Mouse (Mus musculus) lung, postnatal 0 days (tissue): Measurements from ENCODE around the gene Ablim2. TPM values are rescaled to one million over a fixed set of nuclear protein-coding genes. Genes with fewer than 3 reads are reported as not detected.
A peak's percentile ranks its signal among the peaks of the same experiment; 100 is the strongest.

Experiments used
- ATAC-seq: fragments of 200-750 bp; cut with Nextera tagmentation; 2 replicates; pipeline ENCODE4 v1.8.0; 2017; ENCODE audit warnings: moderate library complexity
- DNase-seq: peaks from one replicate; pipeline ENCODE4 v3.0.0-alpha.2; 2016; ENCODE audit warnings: low spot score
- H3K27ac ChIP-seq: fragments of 300-500 bp; sonication (generic); 2 replicates; pipeline ENCODE4 v1.5.1; 2014; ENCODE audit warnings: antibody characterized with exemption, mild to moderate bottlenecking, low read length, mixed read lengths
- H3K27me3 ChIP-seq: fragments of 300-500 bp; sonication (generic); replicated peaks from 2 replicates; pipeline ENCODE4 v1.6.1; 2014; ENCODE audit warnings: low read length, mixed read lengths; ENCODE audit not compliant: insufficient read depth
- H3K36me3 ChIP-seq: fragments of 300-500 bp; sonication (generic); 2 replicates; pipeline ENCODE4 v1.6.1; 2014; ENCODE audit warnings: low read length, mixed read lengths; ENCODE audit not compliant: insufficient read depth
- H3K4me1 ChIP-seq: fragments of 300-500 bp; sonication (generic); 2 replicates; pipeline ENCODE4 v1.6.1; 2014; ENCODE audit warnings: antibody characterized with exemption, low read depth, low read length, mixed read lengths; ENCODE audit not compliant: insufficient read depth
- H3K4me2 ChIP-seq: fragments of 300-500 bp; sonication (generic); replicated peaks from 2 replicates; pipeline ENCODE4 v1.6.1; 2014; ENCODE audit warnings: low read depth, mild to moderate bottlenecking, low read length, moderate library complexity, mixed read lengths
- H3K4me3 ChIP-seq: fragments of 300-500 bp; sonication (generic); 2 replicates; pipeline ENCODE4 v1.5.1; 2014; ENCODE audit warnings: low read depth, low read length
- H3K9ac ChIP-seq: fragments of 300-500 bp; sonication (generic); replicated peaks from 2 replicates; pipeline ENCODE4 v1.6.1; 2014; ENCODE audit warnings: low read depth, mild to moderate bottlenecking
- H3K9me3 ChIP-seq: fragments of 300-500 bp; sonication (generic); 2 replicates; pipeline ENCODE4 v1.6.1; 2016; ENCODE audit warnings: low read length, mixed read lengths
- CTCF ChIP-seq: IDR thresholded peaks from 2 replicates; pipeline ENCODE4 v1.5.1; 2016; ENCODE audit warnings: antibody characterized with exemption, mild to moderate bottlenecking
- EP300 ChIP-seq: IDR thresholded peaks from 2 replicates; pipeline ENCODE4 v1.6.1; 2016; ENCODE audit warnings: antibody characterized with exemption, mild to moderate bottlenecking, control low read depth
- WGBS: fragments of 180-500 bp; shearing (Covaris S2); extraction: QIAGEN DNeasy Blood & Tissue Kit; methylation state at CpG from one replicate; pipeline ENCODE4 v1.1.7; 2014; 5-methylcytosine and 5-hydroxymethylcytosine counted together
- polyA plus RNA-seq: library from polyadenylated mRNA; unstranded; fragments of >200 nt; fragmentation: Nextera tagmentation; extraction: Ambion mirVana; gene quantifications from 2 replicates; pipeline ENCODE4 v1.2.1, GENCODE M21; 2015

Gene Ablim2
- polyA plus RNA-seq, 1 experiment from 2014 or later: 0.74 TPM

DNA sequence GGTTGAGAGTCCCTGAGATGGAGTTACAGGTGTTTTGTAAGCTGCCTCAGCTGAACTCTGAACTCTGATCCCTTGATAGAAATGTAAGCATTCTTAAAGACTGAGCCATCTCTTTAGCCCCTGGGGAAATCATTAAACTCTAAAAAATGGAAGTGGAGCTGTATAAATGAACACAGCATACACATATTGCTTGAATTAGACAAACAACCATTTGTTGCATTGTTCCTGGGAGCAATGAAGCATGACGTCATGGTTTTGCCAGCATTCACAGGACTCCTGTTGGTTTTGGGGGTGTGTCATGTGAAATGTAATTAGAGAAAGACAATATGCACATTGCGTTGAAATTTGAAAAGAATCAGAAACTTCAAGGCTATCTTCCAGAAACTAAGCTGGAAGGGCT is 132.0 kb downstream of the Ablim2 start:
- no peak overlapping the region for H3K9ac ChIP-seq
- 64% methylated on average over 2 of the region's 2 CpGs for WGBS
- H3K4me2 ChIP-seq: no peak overlapping the region
- H3K27ac ChIP-seq: no peak overlapping the region
- no peak for DNase-seq
- H3K36me3 ChIP-seq: no peaks in the 10 kb centered on the region
- no peak for TF ChIP-seq EP300
- no peak for TF ChIP-seq CTCF
- ATAC-seq: no peak
- H3K27me3 ChIP-seq: no peaks in the 10 kb centered on the region
- no peaks in the 10 kb centered on the region for H3K9me3 ChIP-seq
- peaks cover 5% of the 10 kb centered on the region; the same call in 1 of the 2 replicates for H3K4me1 ChIP-seq
- H3K4me3 ChIP-seq: no peak overlapping the region

DNA sequence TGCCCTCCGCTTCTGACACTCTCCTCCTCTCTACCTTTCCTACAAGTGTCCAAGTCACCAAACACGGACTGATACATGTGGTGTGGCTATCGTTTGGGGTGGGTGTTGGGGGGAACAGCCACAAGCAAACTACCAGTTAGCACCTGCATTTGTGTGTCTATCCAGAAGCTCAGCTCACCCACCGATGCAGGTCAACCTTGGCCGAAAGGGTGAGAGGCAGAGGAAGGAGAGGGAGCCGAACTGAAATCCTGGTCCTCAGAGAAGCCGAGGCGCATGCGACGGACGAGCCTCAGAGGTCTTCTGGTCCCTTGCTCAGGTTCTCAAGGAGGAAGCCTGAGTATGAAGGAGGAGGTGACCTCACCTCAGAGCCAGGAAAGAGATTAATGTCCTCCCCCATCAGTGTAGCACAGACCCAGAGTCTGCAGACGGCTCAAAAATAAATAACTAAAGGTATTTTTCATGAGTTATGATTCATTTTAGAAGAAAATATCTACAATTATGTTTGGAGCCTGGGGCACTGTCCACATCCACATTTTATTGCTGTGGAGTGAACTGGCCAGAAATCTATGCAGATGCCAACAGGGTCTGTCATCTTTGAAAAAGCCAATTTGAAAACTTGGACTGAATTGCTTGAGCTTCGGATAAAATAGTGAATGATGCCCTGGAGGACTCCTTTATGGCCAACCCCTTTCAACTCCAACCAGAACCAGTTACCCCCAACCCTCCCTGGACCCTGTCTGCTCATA is 133.5 kb downstream of the Ablim2 start:
- no peaks in the 10 kb centered on the region for H3K36me3 ChIP-seq
- H3K9ac ChIP-seq: no peak overlapping the region
- TF ChIP-seq CTCF (no peak), EP300 (no peak)
- DNase-seq (no peak), ATAC-seq (no peak)
- 86% methylated on average over 13 of the region's 13 CpGs for WGBS
- H3K4me3 ChIP-seq: no peak overlapping the region
- no peak overlapping the region for H3K4me2 ChIP-seq
- no peaks in the 10 kb centered on the region for H3K9me3 ChIP-seq
- H3K27me3 ChIP-seq: no peaks in the 10 kb centered on the region
- H3K27ac ChIP-seq: no peak overlapping the region
- H3K4me1 ChIP-seq: peaks cover 8% of the 10 kb centered on the region; the same call in 1 of the 2 replicates

DNA sequence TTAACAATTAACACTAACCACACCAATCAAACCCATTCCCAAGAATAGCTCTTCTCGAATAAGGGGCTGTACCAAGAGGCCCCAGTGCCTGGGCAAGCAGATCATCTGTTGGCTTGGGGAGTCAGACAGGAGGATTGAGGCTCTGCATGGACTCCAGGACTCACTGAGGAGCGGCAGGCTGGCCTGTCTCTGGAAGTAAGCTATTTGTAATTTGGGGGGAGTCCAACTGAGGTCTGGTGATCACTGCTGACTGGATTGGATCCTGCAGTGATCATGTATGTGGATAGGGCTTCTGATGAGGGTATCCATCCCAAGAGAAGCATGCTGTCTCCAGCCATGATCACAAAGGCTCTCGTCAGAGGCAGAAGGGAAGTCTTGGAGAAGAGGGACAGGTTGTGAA is 134.7 kb downstream of the Ablim2 start:
- Histone ChIP-seq H3K27ac (no peak overlapping the region), H3K9me3 (no peaks in the 10 kb centered on the region), H3K4me1 (peaks cover 8% of the 10 kb centered on the region; the same call in 1 of the 2 replicates), H3K4me2 (no peak overlapping the region), H3K36me3 (no peaks in the 10 kb centered on the region), H3K27me3 (no peaks in the 10 kb centered on the region), H3K4me3 (no peak overlapping the region), H3K9ac (no peak overlapping the region)
- ATAC-seq: no peak
- DNase-seq: no peak
- 69% methylated on average over 3 of the region's 3 CpGs for WGBS
- TF ChIP-seq EP300 (no peak), CTCF (no peak)

DNA sequence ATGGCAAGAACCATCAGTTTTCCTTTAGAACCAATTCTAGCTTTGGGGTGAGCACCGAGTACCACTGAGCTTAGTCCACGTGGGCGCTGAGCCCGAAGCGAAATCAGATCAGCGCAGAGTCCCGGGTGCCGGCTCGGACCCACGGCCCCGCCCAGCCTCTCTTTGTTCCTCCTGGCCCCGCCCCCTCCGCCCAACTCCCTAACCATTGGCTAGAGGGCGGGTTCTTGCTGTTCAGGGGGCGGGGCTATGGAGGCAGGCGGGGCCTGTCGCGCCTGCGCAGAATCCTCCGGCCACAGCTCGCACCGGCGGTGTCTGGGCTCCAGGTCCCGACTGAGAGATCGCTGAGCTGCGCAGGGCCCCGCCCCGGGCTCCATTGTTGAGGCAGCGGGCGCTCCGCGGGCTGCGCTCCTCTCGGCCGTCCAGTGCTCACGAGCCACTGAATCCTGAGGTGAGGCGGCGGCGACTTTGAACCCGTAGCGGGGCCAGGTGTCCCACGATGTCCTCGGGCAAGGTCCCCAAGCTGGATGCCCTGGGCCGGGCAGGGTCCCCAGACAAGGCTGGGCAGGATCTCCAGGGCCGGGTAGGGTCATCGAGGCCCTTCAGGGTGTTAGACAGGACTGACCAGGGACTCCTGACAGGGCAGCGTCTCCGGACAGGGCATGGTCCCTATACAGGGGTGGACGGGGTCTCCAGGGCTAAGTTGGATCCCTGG is 135.6 kb downstream of the Ablim2 start, which contains the start of gene Afap1:
TSS of gene Afap1 (plus strand) at position 227 of the 712 bp plus-strand sequence.
- Histone ChIP-seq H3K4me1 (peaks cover 8% of the 10 kb centered on the region; the same call in 1 of the 2 replicates), H3K27ac (peak within 1 kb of the TSS; percentile 43), H3K9ac (peak within 1 kb of the TSS; percentile 76), H3K27me3 (no peaks in the 10 kb centered on the region), H3K36me3 (no peaks in the 10 kb centered on the region), H3K4me3 (peak within 1 kb of the TSS; percentile 81), H3K4me2 (peak within 1 kb of the TSS; percentile 86), H3K9me3 (no peaks in the 10 kb centered on the region)
- peak; percentile 97 for ATAC-seq
- TF ChIP-seq EP300: no peak
- TF ChIP-seq CTCF: no peak
- peak; percentile 99 for DNase-seq
- under 1% methylated on average over 42 of the region's 49 CpGs for WGBS

DNA sequence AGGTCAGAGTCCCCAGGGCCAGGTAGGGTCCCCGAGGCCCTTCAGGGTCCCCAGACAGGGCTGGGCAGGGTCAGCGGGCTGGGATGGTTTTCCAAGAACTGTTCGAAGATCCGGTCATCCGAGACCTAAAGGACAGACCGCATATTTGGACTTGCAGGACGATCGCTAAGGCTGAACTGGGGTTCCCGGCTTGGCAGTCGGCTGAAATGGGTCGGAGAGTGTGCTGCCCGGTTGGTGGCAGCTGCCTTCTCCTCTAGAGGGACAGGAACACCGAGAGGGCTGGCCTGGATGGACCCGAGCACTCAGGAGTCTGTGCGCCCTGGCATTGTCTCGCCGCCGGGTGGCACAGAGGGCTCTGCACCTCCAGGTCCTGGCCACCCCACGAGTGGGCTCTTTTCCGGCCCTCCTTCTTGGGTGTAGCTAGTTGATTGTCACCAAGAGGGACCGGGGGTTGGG is 136.2 kb downstream of the Ablim2 start:
- Histone ChIP-seq H3K27ac (peak overlapping the region; percentile 43), H3K27me3 (no peaks in the 10 kb centered on the region), H3K9me3 (no peaks in the 10 kb centered on the region), H3K36me3 (no peaks in the 10 kb centered on the region), H3K4me3 (peak overlapping the region; percentile 81), H3K4me1 (peaks cover 8% of the 10 kb centered on the region; the same call in 1 of the 2 replicates), H3K4me2 (peak overlapping the region; percentile 86), H3K9ac (peak overlapping the region; percentile 76)
- ATAC-seq: peak; percentile 49
- 3% methylated on average over 21 of the region's 21 CpGs for WGBS
- TF ChIP-seq CTCF (peak; percentile 60), EP300 (no peak)
- peak; percentile 77 for DNase-seq

DNA sequence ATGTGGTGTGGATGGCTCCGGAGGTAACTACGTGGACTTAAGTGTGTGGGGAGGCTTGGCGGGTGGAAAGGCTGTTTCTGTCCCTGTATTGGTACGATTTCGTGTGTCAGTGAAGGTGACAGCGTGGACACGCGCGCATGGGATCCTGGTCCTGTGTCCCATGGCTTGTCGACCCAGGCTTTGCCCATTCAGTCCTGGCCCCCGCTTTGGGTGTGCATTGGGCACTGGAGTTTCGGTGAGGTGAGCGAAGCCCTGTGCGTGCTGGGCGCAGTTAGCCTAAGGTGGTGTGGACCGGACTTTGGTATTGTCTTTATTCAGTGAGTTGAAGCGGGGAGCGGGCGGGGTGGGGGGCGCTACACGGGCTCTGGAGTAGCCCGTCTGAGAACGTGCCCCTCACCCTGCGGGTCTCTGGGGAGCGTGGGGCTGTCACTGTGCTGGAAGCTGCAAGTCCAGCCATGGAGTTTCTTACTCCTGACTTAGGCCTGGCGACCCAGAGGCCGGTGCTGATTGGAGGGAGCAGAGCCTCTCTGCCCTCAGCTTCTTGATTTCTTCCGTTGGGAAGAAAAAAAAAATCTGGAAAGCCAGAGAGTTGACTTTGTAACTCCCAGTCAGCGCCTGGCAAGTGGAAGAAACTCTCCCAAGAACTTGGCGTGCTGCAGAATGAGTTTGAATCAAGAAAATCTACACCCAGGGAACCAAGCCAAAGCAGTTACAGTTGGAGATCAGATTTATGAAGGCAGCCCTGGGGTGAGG is 136.8 kb downstream of the Ablim2 start:
- Histone ChIP-seq H3K27ac (peak overlapping the region; percentile 43), H3K27me3 (no peaks in the 10 kb centered on the region), H3K4me3 (peak overlapping the region; percentile 81), H3K4me1 (peaks cover 8% of the 10 kb centered on the region; the same call in 1 of the 2 replicates), H3K9ac (peak overlapping the region; percentile 76), H3K36me3 (no peaks in the 10 kb centered on the region), H3K9me3 (no peaks in the 10 kb centered on the region), H3K4me2 (peak overlapping the region; percentile 86)
- no peak for TF ChIP-seq EP300
- 5% methylated on average over 30 of the region's 30 CpGs for WGBS
- ATAC-seq (no peak), DNase-seq (peak; percentile 77)
